Mouse (Mus musculus): ENCODE results near the gene Gjc2. TPM values are rescaled to one million over a fixed set of nuclear protein-coding genes. Genes with fewer than 3 reads are reported as not detected.

Gene Gjc2
- polyA plus RNA-seq, 1 experiment = 1.7 TPM

GRCm38 (mm10) chr11:59142962-59143361 lies 40.1 kb downstream of the Gjc2 start:
- Histone ChIP-seq H3K4me1 (ENCODE audit: control insufficient read depth, insufficient read depth, low read length) (no peaks in the 10 kb centered on the region), H3K4me3 (replicated peaks; ENCODE audit: extremely low read depth, low read depth, low read length) (no peak overlapping the region)
- DNase-seq = no peak
- 79% methylated on average over 5 of the region's 5 CpGs for WGBS
- no peak for TF ChIP-seq POLR2A (IDR thresholded peaks at IDR 0.05; ENCODE audit: borderline replicate concordance, extremely low read depth, low read depth, low read length)
- TF ChIP-seq CTCF (IDR thresholded peaks at IDR 0.05; ENCODE audit: insufficient read depth, low read length) = no peak

- DNase-seq = no peak
- Histone ChIP-seq H3K4me3 (replicated peaks; ENCODE audit: extremely low read depth, low read depth, low read length) (no peak overlapping the region), H3K4me1 (ENCODE audit: control insufficient read depth, insufficient read depth, low read length) (no peaks in the 10 kb centered on the region)
- 8% methylated on average over 14 of the region's 14 CpGs for WGBS
- no peak for TF ChIP-seq CTCF (IDR thresholded peaks at IDR 0.05; ENCODE audit: insufficient read depth, low read length)
- TF ChIP-seq POLR2A (IDR thresholded peaks at IDR 0.05; ENCODE audit: borderline replicate concordance, extremely low read depth, low read depth, low read length) = no peak
Observed at GRCm38 (mm10) chr11:59141772-59142370, 41.1 kb downstream of the Gjc2 start.

- WGBS = 64% methylated on average over 19 of the region's 19 CpGs
- TF ChIP-seq POLR2A (IDR thresholded peaks at IDR 0.05; ENCODE audit: borderline replicate concordance, extremely low read depth, low read depth, low read length) (no peak), CTCF (IDR thresholded peaks at IDR 0.05; ENCODE audit: insufficient read depth, low read length) (no peak)
Observed at GRCm38 (mm10) chr11:59138537-59139486, 44.2 kb downstream of the Gjc2 start.

GRCm38 (mm10) chr11:59136994-59137706 lies 45.9 kb downstream of the Gjc2 start:
- no peak overlapping the region for H3K4me3 ChIP-seq (replicated peaks; ENCODE audit: extremely low read depth, low read depth, low read length)
- no peak for DNase-seq
- H3K4me1 ChIP-seq (ENCODE audit: control insufficient read depth, insufficient read depth, low read length) = no peaks in the 10 kb centered on the region
- WGBS = 73% methylated on average over 12 of the region's 12 CpGs
- TF ChIP-seq CTCF (IDR thresholded peaks at IDR 0.05; ENCODE audit: insufficient read depth, low read length) = no peak
- TF ChIP-seq POLR2A (IDR thresholded peaks at IDR 0.05; ENCODE audit: borderline replicate concordance, extremely low read depth, low read depth, low read length) = no peak

More at GRCm38 (mm10) chr11:59138537-59139486, 44.2 kb downstream of the Gjc2 start:
- no peaks in the 10 kb centered on the region for H3K4me1 ChIP-seq (ENCODE audit: control insufficient read depth, insufficient read depth, low read length)
- H3K4me3 ChIP-seq (replicated peaks; ENCODE audit: extremely low read depth, low read depth, low read length) = no peak overlapping the region
- DNase-seq = no peak

GRCm38 (mm10) chr11:59135904-59136452 lies 47.0 kb downstream of the Gjc2 start, which contains the start of gene Obscn:
Gene Obscn, minus strand, starts transcription at chr11:59136402.
- no peaks in the 10 kb centered on the region for H3K4me1 ChIP-seq (ENCODE audit: control insufficient read depth, insufficient read depth, low read length)
- TF ChIP-seq CTCF (IDR thresholded peaks at IDR 0.05; ENCODE audit: insufficient read depth, low read length) (no peak), POLR2A (IDR thresholded peaks at IDR 0.05; ENCODE audit: borderline replicate concordance, extremely low read depth, low read depth, low read length) (no peak)
- no peak within 1 kb of the TSS for H3K4me3 ChIP-seq (replicated peaks; ENCODE audit: extremely low read depth, low read depth, low read length)
- DNase-seq = no peak
- 14% methylated on average over 44 of the region's 44 CpGs for WGBS

- TF ChIP-seq CTCF (IDR thresholded peaks at IDR 0.05; ENCODE audit: insufficient read depth, low read length) (no peak), POLR2A (IDR thresholded peaks at IDR 0.05; ENCODE audit: borderline replicate concordance, extremely low read depth, low read depth, low read length) (no peak)
- H3K4me3 ChIP-seq (replicated peaks; ENCODE audit: extremely low read depth, low read depth, low read length) = no peak overlapping the region
Observed at GRCm38 (mm10) chr11:59135051-59135820, 47.8 kb downstream of the Gjc2 start.

GRCm38 (mm10) chr11:59134373-59134997 lies 48.5 kb downstream of the Gjc2 start:
- DNase-seq = no peak
- 7% methylated on average over 34 of the region's 35 CpGs for WGBS
- Histone ChIP-seq H3K4me3 (replicated peaks; ENCODE audit: extremely low read depth, low read depth, low read length) (no peak overlapping the region), H3K4me1 (ENCODE audit: control insufficient read depth, insufficient read depth, low read length) (no peaks in the 10 kb centered on the region)
- TF ChIP-seq POLR2A (IDR thresholded peaks at IDR 0.05; ENCODE audit: borderline replicate concordance, extremely low read depth, low read depth, low read length) (no peak), CTCF (IDR thresholded peaks at IDR 0.05; ENCODE audit: insufficient read depth, low read length) (no peak)

More at GRCm38 (mm10) chr11:59135051-59135820, 47.8 kb downstream of the Gjc2 start:
- H3K4me1 ChIP-seq (ENCODE audit: control insufficient read depth, insufficient read depth, low read length) = no peaks in the 10 kb centered on the region
- WGBS = 8% methylated on average over 55 of the region's 55 CpGs
- no peak for DNase-seq

- 45% methylated on average over 3 of the region's 3 CpGs for WGBS
- Histone ChIP-seq H3K4me1 (ENCODE audit: control insufficient read depth, insufficient read depth, low read length) (no peaks in the 10 kb centered on the region), H3K4me3 (replicated peaks; ENCODE audit: extremely low read depth, low read depth, low read length) (no peak overlapping the region)
- DNase-seq = no peak
- TF ChIP-seq POLR2A (IDR thresholded peaks at IDR 0.05; ENCODE audit: borderline replicate concordance, extremely low read depth, low read depth, low read length) (no peak), CTCF (IDR thresholded peaks at IDR 0.05; ENCODE audit: insufficient read depth, low read length) (no peak)
Observed at GRCm38 (mm10) chr11:59132065-59132464, 50.9 kb downstream of the Gjc2 start.
